Mouse (Mus musculus): ENCODE results near the gene Cpeb3. TPM values are rescaled to one million over a fixed set of nuclear protein-coding genes. Genes with fewer than 3 reads are reported as not detected.

Cpeb3 gene
- polyA plus RNA-seq, 1 experiment from 2014 or later: 1.2 TPM

DNA sequence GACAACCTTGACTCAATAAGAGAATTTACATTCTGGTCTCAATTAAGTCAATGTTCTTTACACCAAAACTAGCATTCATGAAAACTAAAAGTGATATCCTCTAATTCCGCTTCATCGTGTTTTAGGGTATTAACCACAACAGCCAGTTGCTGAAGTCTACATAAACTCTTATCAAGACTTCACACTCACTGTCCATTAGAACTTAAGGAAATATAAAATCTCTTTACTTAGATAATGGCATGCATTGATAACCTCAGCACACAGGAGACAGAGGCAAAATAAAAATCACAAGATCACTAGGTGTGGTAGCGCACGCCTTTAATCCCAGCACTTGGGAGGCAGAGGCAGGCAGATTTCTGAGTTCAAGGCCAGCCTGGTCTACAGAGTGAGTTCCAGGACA, 79.9 kb downstream of the Cpeb3 start:
- H3K9me3 ChIP-seq (replicated peaks): no peaks in the 10 kb centered on the region
- 99% methylated on average over 4 of the region's 4 CpGs for WGBS

DNA sequence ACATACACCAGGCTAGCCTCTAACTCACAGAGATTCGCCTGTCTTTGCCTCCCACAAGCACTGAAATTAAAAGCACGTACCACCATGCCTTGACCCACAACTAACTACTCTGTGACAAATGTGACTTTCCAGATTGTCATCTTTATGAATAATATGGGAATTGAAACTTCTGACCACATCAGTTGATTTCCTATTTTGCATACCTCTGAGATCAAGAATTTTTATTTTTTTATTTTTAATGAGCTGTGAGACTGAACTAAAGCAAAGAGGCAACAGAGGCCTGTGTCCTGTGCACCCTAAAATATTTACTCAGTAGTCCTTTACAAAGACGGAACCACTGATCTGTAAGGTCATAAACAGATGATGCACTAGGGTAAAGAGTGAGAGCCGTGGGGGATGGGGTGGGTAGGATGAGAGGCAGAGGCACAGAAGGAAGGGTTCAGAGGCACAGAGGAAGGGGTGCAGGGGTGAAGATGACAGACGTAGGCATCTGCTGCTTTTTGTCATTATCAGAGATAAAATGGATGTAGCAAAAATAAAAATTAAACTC, 81.3 kb downstream of the Cpeb3 start:
- no peaks in the 10 kb centered on the region for H3K4me1 ChIP-seq
- H3K27ac ChIP-seq (replicated peaks): no peak overlapping the region
- H3K27me3 ChIP-seq (ENCODE audit: low read depth, poor library complexity, severe bottlenecking): no peaks in the 10 kb centered on the region
- H3K36me3 ChIP-seq: no peaks in the 10 kb centered on the region
- no peaks in the 10 kb centered on the region for H3K9me3 ChIP-seq (replicated peaks)
- no peak for DNase-seq (ENCODE audit: low spot score)
- 86% methylated on average over 5 of the region's 5 CpGs for WGBS
- no peak overlapping the region for H3K4me3 ChIP-seq

More for the DNA sequence above, 79.9 kb downstream of the Cpeb3 start:
- Histone ChIP-seq H3K4me3 (no peak overlapping the region), H3K27me3 (ENCODE audit: low read depth, poor library complexity, severe bottlenecking) (no peaks in the 10 kb centered on the region), H3K27ac (replicated peaks) (no peak overlapping the region), H3K36me3 (no peaks in the 10 kb centered on the region), H3K4me1 (no peaks in the 10 kb centered on the region)
- DNase-seq (ENCODE audit: low spot score): no peak

DNA sequence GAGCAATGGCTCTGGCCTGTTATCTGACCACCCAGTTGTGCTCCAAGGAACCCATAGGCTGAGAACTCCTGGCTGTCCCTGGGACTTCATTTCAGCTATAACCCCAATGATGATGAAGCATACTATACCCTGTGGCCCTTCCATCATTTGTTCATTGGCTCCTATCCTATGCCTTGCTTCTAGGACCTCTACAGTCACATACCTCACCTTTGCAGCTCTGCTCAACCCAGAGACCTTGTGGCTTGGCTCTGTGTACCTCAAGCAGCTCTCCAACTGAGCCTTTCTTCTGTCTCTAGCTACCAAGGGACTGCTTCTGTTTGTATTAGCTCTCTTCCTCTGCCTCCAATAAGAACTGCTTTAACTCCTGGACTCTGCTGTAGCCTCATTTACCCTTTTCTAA, 83.4 kb downstream of the Cpeb3 start:
- Histone ChIP-seq H3K27me3 (ENCODE audit: low read depth, poor library complexity, severe bottlenecking) (no peaks in the 10 kb centered on the region), H3K4me3 (no peak overlapping the region), H3K4me1 (no peaks in the 10 kb centered on the region), H3K36me3 (no peaks in the 10 kb centered on the region), H3K9me3 (replicated peaks) (no peaks in the 10 kb centered on the region), H3K27ac (replicated peaks) (no peak overlapping the region)
- no peak for DNase-seq (ENCODE audit: low spot score)

DNA sequence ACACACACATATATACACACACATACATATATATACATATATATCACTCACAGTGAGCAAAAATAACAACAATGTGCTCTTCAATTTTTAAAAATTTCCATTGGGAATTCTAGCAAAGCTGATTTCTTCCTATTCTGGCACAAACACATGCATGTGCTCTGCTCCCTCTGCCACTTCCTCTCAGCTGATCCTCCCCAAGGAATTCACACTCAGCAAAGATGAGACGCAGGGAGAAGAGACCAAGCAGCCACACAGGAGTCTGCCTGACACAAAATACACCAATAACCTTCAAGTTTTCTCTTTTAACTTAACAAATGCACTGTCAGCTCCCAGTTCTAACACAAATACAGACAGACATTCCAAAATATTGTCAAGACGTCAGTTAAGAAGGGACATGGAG, 89.1 kb downstream of the Cpeb3 start:
- no peak for DNase-seq (ENCODE audit: low spot score)
- Histone ChIP-seq H3K4me3 (no peak overlapping the region), H3K9me3 (replicated peaks) (no peaks in the 10 kb centered on the region), H3K27ac (replicated peaks) (no peak overlapping the region), H3K27me3 (ENCODE audit: low read depth, poor library complexity, severe bottlenecking) (no peaks in the 10 kb centered on the region), H3K4me1 (no peaks in the 10 kb centered on the region), H3K36me3 (no peaks in the 10 kb centered on the region)
- 63% methylated on average over 2 of the region's 2 CpGs for WGBS

DNA sequence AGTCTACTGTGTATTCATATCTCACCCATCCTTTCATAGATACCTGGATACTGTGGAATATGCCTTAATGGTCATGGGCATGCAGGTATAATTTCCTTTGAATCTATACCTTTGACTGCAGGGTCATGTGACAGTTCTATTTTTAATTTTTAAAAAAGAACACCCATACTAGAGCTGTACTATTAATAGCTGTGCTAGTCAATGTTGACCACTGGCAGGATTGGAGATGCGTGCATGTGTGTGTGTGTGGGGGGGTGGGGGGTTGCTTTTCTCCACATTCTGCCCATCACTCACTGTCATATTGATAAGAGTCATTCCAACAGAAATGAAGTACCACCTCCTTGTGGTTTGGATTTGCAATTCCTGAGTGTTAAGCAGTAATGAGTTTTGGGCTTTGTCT, 92.6 kb downstream of the Cpeb3 start:
- Histone ChIP-seq H3K27me3 (ENCODE audit: low read depth, poor library complexity, severe bottlenecking) (no peaks in the 10 kb centered on the region), H3K4me1 (no peaks in the 10 kb centered on the region), H3K27ac (replicated peaks) (no peak overlapping the region), H3K36me3 (no peaks in the 10 kb centered on the region), H3K4me3 (no peak overlapping the region), H3K9me3 (replicated peaks) (no peaks in the 10 kb centered on the region)
- 94% methylated on average over 1 of the region's 1 CpGs for WGBS
- no peak for DNase-seq (ENCODE audit: low spot score)

DNA sequence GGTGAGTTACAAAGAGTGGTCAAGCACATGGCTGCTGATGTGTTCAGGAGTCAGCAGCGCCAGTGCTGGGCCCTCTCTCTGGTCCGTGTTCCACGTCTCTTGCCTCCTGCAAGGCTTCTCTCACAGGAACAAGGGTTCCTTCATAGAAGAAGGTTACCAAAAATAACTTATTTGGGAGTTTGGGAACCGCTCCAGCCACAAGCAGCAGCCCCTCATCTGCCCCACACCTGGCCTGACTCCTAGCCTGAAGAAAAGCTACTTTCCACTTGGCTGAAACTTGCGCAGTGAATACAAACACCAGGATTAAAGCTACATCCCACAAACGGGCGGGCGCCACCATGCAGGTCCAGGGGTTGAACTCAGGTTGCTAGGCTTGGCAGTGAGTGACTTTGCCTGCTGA, 93.0 kb downstream of the Cpeb3 start:
- H3K27me3 ChIP-seq (ENCODE audit: low read depth, poor library complexity, severe bottlenecking): no peaks in the 10 kb centered on the region
- H3K27ac ChIP-seq (replicated peaks): no peak overlapping the region
- no peaks in the 10 kb centered on the region for H3K36me3 ChIP-seq
- H3K4me1 ChIP-seq: no peaks in the 10 kb centered on the region
- no peak for DNase-seq (ENCODE audit: low spot score)
- 89% methylated on average over 8 of the region's 8 CpGs for WGBS
- no peak overlapping the region for H3K4me3 ChIP-seq
- H3K9me3 ChIP-seq (replicated peaks): no peaks in the 10 kb centered on the region

DNA sequence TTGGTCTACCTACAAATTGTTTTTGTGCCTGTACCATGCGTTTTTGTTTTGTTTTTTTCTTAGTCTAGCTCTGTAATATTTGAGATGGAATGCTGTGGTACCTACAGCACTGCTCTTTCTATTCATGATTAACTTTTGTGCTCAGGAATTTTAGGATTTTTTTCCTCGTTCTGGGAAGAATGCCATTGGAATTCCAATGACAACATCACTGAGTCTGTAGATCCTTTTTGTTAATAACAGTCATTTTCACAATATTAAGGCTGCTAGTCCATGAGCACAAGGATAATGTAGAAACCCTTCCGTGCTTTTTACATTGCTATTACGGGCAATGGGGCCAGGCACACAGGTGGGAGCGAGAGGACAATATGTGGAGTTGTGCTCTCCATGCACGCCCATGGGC, 96.6 kb downstream of the Cpeb3 start:
- Histone ChIP-seq H3K27ac (replicated peaks) (no peak overlapping the region), H3K4me1 (no peaks in the 10 kb centered on the region), H3K27me3 (ENCODE audit: low read depth, poor library complexity, severe bottlenecking) (no peaks in the 10 kb centered on the region), H3K9me3 (replicated peaks) (no peaks in the 10 kb centered on the region), H3K36me3 (no peaks in the 10 kb centered on the region), H3K4me3 (no peak overlapping the region)
- 92% methylated on average over 6 of the region's 6 CpGs for WGBS
- DNase-seq (ENCODE audit: low spot score): no peak

DNA sequence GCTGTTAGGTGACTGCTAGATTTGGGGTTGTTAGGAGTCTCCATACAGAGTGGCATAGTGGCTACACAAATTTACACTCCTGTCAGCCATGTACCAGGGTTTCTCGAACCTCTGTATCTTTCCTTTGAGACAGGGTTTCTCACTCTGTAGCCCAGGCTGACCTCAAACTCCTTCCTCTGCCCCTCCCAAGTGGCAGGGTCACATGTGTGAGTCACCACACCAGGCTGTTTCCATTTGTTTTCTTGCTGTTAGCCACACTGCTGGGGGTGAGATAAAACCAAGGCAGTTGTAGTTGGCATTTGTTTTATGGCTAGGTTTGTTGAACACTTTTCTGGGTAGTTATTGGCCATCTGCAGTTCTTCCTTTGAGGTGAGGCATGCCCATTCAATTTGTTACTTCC, 97.9 kb downstream of the Cpeb3 start:
- Histone ChIP-seq H3K27me3 (ENCODE audit: low read depth, poor library complexity, severe bottlenecking) (no peaks in the 10 kb centered on the region), H3K4me3 (no peak overlapping the region), H3K9me3 (replicated peaks) (no peaks in the 10 kb centered on the region), H3K27ac (replicated peaks) (no peak overlapping the region), H3K4me1 (no peaks in the 10 kb centered on the region), H3K36me3 (no peaks in the 10 kb centered on the region)
- WGBS: 81% methylated on average over 1 of the region's 1 CpGs
- DNase-seq (ENCODE audit: low spot score): no peak

DNA sequence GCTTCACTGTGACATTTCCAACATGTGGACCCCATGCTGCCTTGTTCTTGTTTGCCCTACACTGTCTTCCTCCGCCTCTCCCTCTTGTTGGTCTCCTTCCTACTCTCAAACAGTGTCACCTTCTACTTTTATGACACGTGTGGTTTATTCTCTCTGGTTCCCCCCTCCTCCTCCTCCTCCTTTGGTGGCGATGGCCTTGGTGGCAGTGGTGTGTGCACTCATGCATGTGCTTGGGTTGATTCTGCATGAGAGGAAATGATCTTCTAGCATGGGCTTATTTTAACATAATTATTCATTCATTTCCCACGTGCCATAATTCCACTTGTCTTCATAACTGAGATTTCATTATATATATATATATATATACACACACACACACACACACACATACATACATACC, 98.5 kb downstream of the Cpeb3 start:
- no peaks in the 10 kb centered on the region for H3K27me3 ChIP-seq (ENCODE audit: low read depth, poor library complexity, severe bottlenecking)
- 82% methylated on average over 4 of the region's 4 CpGs for WGBS
- H3K9me3 ChIP-seq (replicated peaks): no peaks in the 10 kb centered on the region
- H3K4me1 ChIP-seq: no peaks in the 10 kb centered on the region
- no peaks in the 10 kb centered on the region for H3K36me3 ChIP-seq
- DNase-seq (ENCODE audit: low spot score): no peak
- no peak overlapping the region for H3K4me3 ChIP-seq
- no peak overlapping the region for H3K27ac ChIP-seq (replicated peaks)

DNA sequence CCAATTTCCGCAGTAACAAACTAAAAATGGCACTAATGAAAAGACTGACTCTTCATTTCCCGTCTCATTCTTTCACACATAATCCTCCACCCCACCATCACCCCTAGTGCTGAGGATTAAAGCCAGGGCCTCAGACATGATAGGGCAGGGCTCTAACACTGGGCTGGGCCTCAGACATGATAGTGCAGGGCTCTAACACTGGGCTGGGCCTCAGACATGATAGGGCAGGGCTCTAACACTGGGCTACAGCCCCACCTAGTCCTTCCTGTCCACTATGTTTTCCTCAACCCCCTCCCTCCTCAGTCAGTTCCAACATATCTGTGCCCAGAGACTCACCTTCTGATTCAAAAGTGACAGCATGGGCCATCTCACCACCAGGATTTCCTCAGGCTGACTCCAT, 107.7 kb downstream of the Cpeb3 start:
- Histone ChIP-seq H3K27ac (replicated peaks) (no peak overlapping the region), H3K4me1 (no peaks in the 10 kb centered on the region), H3K27me3 (ENCODE audit: low read depth, poor library complexity, severe bottlenecking) (no peaks in the 10 kb centered on the region), H3K4me3 (no peak overlapping the region), H3K9me3 (replicated peaks) (no peaks in the 10 kb centered on the region), H3K36me3 (no peaks in the 10 kb centered on the region)
- 79% methylated on average over 2 of the region's 2 CpGs for WGBS
- DNase-seq (ENCODE audit: low spot score): no peak

DNA sequence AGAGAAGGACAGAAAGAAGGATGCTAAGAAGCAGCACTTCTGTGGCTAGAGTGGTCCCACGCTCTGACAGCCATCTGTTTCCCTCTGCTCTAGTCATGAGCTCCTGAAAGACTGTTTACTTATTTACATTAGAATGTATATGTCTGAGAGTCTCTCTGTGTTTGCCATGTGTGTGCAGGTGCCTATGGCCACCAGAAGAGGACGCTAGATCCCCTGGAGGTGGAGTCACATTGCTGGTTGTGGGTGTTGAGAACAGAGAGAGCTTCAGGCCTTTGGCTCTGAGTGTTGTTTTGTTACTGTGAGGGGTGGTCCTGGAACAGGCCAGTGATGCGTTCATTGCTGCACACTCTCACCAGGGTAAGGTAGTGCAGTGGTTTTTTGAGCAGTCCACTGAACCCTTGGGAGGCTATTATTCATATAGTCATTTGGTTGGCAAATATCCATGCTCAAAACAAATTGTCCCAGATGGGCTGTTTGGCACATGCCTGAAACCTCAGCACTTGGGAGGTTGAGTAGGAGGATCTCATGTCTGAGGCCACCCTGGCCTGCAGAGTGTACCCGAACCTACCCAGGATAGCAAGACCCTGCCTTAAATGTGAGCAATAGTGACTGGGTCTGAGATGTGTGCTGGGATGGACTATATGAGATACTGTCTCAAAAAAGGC, 112.6 kb downstream of the Cpeb3 start:
- no peaks in the 10 kb centered on the region for H3K36me3 ChIP-seq
- H3K9me3 ChIP-seq (replicated peaks): no peaks in the 10 kb centered on the region
- H3K4me1 ChIP-seq: peaks cover 1% of the 10 kb centered on the region
- H3K27ac ChIP-seq (replicated peaks): no peak overlapping the region
- H3K4me3 ChIP-seq: no peak overlapping the region
- WGBS: 86% methylated on average over 4 of the region's 4 CpGs
- no peak for DNase-seq (ENCODE audit: low spot score)
- no peaks in the 10 kb centered on the region for H3K27me3 ChIP-seq (ENCODE audit: low read depth, poor library complexity, severe bottlenecking)

DNA sequence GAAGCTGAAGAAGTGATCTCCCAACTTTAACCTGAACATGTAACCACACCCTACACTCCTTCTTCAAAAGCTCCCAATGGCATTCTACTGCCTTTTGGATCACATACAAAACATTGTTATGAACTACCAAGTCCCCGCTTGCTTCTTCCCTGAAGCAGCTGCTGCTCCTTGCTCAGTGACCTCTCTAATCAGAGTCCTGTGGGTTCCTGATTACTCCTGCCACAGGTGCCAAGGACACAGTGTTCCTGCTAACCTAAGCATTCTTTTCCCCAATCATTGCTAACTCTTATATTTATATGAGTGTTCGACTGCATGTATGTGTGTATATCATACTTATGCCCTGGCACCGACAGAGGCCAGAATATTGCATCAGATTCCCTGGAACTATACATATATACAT, 115.2 kb downstream of the Cpeb3 start:
- Histone ChIP-seq H3K27ac (replicated peaks) (no peak overlapping the region), H3K27me3 (ENCODE audit: low read depth, poor library complexity, severe bottlenecking) (no peaks in the 10 kb centered on the region), H3K9me3 (replicated peaks) (no peaks in the 10 kb centered on the region), H3K4me1 (peaks cover 14% of the 10 kb centered on the region), H3K36me3 (no peaks in the 10 kb centered on the region), H3K4me3 (no peak overlapping the region)
- no peak for DNase-seq (ENCODE audit: low spot score)
- WGBS: 95% methylated on average over 3 of the region's 3 CpGs

DNA sequence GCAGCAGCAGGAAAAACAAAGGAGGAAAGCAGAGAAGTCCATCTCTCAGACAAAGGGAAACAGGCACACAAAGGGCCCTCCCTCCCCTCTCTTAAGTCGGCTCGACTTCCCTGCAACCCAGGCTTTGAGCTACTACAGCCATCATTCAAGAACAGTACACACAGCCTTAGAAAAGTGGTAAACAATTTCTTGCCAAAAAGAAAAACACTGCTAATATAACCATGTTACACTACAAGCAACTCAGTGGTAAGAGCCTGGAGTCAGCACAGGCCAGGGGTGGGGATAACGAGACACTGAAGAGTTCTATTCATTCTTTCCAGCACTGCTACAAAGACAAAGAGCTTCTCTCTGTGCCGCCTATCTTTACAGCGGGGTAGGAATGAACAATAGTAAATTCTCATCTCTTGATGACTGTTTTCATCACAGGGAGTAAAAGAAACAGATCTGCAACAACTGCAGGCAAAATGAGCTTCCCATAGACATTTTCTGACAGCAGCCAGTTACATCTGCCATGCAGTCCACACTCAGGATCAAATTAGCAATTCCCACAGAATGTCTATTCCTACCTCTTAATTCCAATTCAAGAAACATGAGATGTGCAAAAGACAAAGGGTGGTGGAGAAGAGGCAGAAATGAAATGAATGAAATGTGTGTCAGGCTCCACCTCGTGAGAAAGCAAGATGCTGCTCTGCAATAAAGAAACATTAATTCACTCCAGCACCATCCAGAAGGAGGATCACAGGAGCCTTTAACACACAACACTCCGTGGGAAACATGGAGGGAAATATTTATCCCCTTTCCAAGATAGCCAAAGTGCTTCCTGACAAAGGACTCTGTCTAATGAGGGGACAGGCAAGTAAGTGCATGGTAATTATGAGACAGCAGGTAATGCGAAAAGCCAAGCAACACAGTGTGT, 118.0 kb downstream of the Cpeb3 start:
- Histone ChIP-seq H3K27ac (replicated peaks) (peak overlapping the region; percentile 86), H3K4me1 (peaks cover 14% of the 10 kb centered on the region), H3K9me3 (replicated peaks) (no peaks in the 10 kb centered on the region), H3K27me3 (ENCODE audit: low read depth, poor library complexity, severe bottlenecking) (no peaks in the 10 kb centered on the region), H3K36me3 (no peaks in the 10 kb centered on the region), H3K4me3 (no peak overlapping the region)
- peak; percentile 37 for DNase-seq (ENCODE audit: low spot score)
- 27% methylated on average over 8 of the region's 8 CpGs for WGBS
